Mouse (Mus musculus): ENCODE data around the gene Alyref. TPM values are rescaled to one million over a fixed set of nuclear protein-coding genes. Genes with fewer than 3 reads are reported as not detected.

Gene Alyref
- total RNA-seq (2021), result 10 to 100 TPM; 60.5 to 70.0 TPM
- long read RNA-seq, transcript Alyref-201 (6 exons, 3,527 nt), result major isoform, 59 of 59 reads
- long read RNA-seq, partial matches to known transcripts, result 0 of 59 reads
- long read RNA-seq, other reads (novel, unspliced or antisense), result 0 of 59 reads

DNA sequence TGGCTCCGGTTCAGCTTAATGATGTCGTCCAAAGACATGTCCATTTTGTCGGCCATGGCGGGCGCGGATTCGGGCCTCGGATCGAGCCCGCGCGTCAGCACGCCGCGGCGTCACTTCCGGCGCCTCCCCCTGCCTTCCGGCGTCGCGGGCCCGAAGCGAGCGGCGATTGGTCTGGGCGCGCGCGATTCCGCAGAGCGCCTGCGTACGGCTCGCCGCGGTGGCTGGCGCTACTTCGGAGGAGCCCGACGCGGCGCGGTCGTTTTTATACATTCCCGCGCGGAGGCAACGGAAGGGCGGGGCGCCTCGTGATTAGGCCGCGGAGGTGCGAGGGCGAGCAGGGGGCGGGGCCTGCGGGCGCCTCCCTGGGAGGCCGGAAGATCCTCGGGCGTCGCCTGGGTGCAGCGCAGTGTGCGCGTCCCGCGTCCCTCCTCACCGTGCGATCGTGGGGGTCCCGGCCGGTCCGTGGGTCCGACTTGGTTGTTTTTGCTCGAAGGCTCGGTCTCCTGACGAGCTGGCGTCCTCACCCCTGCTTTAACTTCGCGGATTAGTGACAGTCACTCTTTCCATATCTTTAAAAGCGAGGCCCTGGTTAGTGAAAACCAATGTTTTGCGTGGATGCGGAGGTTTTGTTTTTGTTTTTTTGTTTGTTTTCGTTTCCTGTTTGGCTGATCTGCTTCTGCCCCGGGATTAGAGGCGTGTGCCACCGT lies at the start of gene Alyref, which contains the start of gene Anapc11:
Alyref (minus strand) TSS at position 83 of the 707 bp plus-strand sequence.
Anapc11 (plus strand) TSS at position 139 of the 707 bp plus-strand sequence.
- DNase-seq (ENCODE audit: low spot score in 2 of 2), result peak; percentile 91 to 95

DNA sequence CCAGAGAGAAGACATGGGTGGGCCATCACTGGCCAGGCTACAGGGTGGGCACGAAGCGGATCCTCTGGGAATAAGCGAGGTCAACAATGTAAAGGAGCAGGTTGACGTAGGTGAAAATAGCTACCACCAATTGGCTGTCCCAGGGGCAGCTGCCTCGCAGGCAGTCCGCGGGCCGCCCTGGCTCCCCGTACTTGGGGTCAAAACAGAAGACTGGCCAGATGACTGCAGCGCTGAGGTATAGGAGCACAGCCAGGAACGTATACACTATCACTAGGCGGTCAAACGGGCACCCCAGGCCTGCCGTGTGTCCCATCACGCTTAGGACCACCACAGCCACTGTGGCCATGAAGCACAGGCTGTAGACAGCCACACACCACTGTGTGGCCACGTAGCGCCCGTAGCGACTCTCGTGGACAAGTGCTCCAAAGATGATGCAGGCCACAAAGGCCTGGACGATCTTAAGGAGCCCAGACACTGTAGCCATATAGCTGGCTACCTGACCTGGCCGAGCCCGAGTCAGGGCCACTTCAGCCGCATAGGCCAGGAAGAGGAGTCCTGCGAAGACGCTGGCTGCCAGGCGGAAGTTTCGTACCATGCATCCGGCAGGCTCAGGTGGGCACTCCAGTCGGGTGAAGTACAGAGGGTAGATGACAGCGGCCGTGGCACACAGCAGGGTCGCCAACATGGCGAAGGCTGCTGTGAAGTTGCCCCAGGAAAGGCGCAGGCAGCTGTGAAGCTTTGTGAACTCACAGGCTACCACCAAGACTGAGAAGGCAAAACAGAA lies 49.1 kb upstream of the Alyref start:
- no peak for DNase-seq (ENCODE audit: low spot score in 2 of 2)

DNA sequence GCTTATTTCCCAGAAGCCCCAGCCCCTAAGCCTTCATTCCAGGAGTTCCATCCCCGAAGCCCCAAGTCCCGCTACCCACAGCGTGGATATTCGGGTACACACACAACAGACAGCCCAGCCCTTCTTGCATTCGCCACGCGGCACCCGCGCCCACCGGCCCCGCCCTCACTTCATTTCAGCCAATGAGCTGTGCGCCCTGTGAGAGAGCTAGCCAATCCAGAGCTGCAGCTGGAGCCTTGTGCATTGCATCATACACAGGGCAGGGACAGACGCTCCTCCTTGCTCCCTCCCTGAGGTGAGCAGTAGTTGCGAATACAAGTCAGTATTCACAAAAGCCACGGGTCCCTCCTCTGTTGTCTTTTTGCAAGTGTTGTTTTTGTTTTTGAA lies 45.4 kb upstream of the Alyref start, which contains the start of gene Pycr1:
Pycr1 (minus strand) TSS at position 169 of the 387 bp plus-strand sequence.
- DNase-seq (ENCODE audit: low spot score in 2 of 2), result peak; percentile 93 to 95

DNA sequence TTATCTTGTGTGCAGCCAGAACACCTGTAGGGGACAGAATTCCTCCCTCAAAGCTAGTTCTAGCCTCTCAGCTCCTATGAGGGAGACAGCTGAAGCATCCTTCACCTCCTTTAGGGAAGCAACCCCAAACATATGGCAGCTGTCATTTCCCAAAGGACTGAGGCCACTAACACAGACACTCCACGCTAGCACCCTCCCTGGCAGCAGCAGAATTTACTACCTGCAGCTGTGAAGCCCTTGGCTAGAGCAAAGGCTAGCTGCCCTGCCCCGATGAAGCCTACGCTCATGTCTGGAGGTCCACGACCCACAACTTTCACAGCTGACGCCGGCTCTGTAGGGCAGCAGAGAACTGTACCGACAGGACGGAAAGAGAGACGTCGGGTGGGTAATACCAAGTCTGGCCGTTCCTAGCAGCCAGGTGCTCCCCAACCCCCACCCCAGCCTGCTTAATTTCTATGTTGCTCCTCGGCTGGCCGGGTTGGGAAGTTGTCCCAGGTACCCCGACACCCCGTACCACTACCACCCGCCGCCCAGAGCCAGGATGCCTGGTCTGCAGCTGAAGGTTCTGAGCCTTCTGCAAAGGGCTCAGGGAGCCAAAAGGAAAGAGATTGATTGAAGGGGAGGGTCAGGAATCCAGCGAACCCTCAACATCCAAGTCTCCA lies 44.9 kb upstream of the Alyref start:
- DNase-seq (ENCODE audit: low spot score in 2 of 2), result no peak

DNA sequence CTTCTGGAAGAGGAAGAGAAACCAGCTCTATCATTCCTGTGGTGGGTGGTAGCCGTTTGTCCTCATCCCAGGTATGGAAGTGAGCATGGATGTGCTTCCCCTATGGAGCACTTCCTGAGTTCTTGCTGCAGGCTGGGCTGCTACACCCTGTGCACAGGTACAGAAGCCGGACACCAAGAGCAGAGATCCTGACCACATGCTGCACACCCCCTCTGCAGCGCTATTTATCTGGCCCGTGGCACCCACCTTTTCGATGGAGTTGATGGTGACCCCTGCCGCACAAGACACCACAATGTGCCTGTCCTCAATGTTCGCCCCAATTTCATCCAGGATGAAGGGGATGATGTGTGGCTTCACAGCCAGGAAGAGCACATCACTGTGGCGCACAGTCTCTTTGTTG lies 43.7 kb upstream of the Alyref start:
- DNase-seq (ENCODE audit: low spot score in 2 of 2), result no peak

DNA sequence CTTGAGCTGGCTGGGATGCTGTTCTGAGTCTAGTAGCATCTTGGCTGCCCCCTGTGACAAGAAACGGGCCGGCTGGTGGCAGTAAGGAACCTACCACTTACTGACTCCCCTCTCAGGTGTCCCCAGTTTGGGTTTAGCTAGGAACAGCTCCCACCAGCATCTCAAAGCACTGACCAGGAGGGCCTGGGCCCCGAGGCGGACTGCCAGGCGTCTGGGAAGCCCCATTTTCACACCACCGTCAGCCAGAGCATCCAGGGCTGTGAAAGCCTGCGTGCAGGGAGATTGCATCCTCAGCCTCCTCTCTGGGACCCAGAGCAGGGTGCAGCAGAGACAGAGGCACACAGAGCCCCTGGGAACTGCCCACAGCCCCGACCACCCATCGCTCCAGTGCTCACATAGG lies 43.1 kb upstream of the Alyref start:
- no peak for DNase-seq (ENCODE audit: low spot score in 2 of 2)

GRCm38 (mm10) chr11:120634810-120635209 lies 36.6 kb upstream of the Alyref start:
- DNase-seq (ENCODE audit: low spot score in 2 of 2), result no peak

DNA sequence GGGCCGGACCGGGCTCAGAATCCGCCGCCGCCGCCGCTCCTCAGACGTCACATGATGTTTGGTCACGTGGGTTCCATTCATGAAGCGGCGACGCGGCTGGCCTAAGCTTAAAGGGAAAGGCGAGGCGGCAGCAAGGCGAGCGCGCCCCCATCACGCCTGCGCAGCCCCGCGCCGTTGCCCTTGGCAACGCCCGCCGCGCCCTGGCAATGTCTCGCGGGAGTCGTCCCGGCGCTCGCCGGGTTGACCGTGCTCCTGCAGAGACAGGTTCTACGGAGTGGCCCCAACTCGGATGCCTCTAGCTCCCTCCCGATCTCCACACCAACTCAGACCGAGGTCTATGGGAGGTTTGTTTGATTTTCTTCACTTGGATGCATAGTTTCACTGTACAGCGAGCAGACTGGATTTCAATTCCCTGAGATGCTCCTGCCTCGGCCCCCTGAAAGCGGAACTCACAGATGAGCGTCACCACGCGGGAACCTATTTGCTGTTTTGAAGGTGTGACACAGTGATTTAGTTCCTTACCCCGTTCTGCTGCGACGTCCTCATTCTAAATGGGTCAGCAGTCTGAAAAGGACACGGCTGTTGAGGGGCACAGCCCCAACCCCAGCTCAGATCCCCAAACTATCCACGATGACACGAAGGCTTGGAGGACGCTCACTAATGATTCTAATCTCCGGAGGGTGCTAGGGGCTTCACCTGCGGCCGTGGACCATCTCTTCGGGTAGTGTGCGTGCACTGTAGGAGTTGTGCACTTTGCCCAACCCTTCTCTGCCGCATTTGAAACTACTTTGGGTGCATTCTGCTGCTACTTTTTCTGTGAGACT lies 35.6 kb upstream of the Alyref start, which contains the start of gene Mafg:
Mafg (minus strand) TSS at position 81 of the 824 bp plus-strand sequence.
- DNase-seq (ENCODE audit: low spot score in 2 of 2), result peak; percentile 89 to 96

GRCm38 (mm10) chr11:120632559-120633519 lies 34.7 kb upstream of the Alyref start:
- DNase-seq (ENCODE audit: low spot score in 2 of 2), result peak in 1 of 2 experiments; percentile 50

DNA sequence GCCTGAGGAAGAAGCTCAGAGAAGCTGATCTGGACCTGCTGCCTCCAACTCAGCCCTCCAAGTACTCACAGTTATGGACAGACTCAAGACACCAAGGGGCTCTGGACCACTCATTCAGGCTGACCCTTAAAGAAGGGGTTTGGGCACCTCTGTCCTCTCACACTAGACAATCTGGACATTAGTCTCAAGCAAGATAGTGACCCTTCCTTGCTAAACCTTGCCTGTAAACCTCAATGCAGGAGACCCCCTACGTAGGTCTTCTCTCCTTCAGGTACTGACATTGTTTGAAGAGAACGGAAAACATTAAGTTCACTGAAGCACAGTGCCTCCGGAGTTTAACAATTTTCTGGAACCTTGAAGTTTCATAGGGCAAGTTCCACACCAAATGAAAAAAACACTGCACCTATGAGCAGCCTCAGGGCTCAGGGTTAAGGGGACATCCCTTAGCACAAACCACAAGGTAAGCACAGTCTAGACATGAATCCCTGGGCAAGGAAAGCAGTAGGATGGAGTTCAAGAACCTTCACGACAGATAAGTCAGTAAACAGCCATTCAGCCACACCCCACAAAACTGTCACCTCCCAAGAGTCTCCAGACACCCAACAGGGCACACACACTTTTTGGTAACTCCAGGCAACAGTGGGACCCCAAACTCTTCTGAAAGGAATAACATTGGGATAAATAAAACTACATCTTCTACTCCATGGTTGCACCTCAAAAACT lies 33.7 kb upstream of the Alyref start:
- DNase-seq (ENCODE audit: low spot score in 2 of 2), result no peak

DNA sequence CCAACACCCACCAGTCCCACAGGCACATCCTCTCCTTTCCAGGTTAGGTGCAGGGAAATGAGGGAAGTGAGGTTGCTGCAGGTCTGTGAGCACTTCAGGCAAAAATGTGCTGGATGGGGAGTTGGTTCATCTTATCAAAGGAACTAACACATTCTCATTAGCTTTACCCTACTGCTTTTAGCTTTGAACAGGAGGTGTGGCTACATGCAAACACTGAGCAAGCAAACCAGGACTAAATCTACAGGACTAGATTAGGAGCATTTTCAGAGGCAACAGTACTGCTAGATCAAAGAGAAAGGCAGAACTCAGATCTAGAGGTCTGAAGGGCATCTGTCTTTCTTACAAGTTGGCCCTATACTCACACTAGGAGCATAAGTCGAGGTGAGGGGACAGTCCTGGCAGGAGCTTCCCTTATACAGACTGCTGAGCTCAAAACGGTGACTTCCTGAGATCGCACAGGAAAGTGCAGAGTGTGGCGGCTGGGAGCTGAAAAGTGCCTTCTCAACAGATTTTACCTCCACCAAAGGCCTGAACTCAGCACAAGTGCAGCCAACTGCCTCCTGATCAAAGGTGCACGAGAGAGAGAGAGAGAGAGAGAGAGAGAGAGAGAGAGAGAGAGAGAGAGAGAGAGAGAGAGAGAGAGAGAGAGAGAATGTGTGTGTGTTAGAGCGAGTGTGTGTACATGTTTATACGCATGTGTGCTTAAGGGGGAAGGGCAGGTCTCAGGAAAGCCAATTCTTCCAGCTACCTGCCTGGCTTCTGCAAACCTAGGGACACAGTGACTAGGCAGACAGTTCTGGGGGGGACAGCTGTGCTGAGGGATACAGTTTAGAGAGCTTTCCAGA lies 32.9 kb upstream of the Alyref start:
- DNase-seq (ENCODE audit: low spot score in 2 of 2), result no peak

- no peak for DNase-seq (ENCODE audit: low spot score in 2 of 2)
Observed at GRCm38 (mm10) chr11:120630401-120630871, 32.3 kb upstream of the Alyref start.

- no peak for DNase-seq (ENCODE audit: low spot score in 2 of 2)
Observed at GRCm38 (mm10) chr11:120629911-120630310, 31.7 kb upstream of the Alyref start.

DNA sequence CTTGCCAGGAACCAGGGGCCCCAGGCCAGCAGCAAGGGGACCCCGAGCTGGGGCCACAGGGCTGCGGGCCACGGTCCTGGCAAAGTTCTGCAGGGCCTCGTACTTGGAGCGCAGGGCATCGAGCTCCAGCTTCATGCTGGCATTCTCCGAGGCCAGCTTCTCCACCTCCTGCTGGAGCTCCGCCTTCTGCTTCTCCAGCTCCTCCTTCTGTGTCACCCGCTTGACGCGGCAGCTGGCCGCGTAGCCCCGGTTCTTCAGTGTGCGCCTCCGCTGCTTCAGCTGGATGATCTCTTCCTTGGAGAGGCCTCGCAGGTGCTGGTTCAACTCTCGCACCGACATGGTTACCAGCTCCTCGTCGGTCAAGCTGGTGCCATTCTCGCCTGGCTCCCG lies 31.2 kb upstream of the Alyref start:
- DNase-seq (ENCODE audit: low spot score in 2 of 2), result peak in 1 of 2 experiments; percentile 41

GRCm38 (mm10) chr11:120628601-120629340 lies 30.6 kb upstream of the Alyref start:
- no peak for DNase-seq (ENCODE audit: low spot score in 2 of 2)

- DNase-seq (ENCODE audit: low spot score in 2 of 2), result no peak
Observed at GRCm38 (mm10) chr11:120627468-120628300, 29.5 kb upstream of the Alyref start.
